Mouse (Mus musculus): ENCODE results near the gene Eid1.

DNA sequence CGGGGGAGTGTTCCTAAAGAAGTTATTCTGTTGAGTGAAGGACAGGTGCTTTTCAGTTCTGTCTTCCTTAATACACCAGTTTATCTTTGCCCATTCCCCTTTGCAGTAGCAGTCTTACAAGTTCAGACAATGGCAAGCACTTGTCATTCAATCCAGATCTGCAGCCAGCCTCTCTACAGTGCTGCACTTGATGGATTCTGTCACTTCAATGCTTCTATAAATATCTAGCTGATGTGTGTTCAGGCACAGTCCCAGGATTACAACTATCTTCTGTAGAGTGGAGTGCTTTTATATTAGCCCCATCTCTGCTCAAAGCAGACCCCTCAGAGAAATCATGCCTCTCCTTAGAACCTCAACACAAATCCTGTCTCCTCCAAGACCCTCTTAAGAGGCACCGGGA is 42.9 kb upstream of the Eid1 start:
- TF ChIP-seq ZC3H11A (IDR thresholded peaks at IDR 0.05; ENCODE audit: borderline replicate concordance, low read depth, low read length) (no peak), CHD2 (IDR thresholded peaks at IDR 0.05; ENCODE audit: low read depth, low read length) (no peak), HCFC1 (IDR thresholded peaks at IDR 0.05; ENCODE audit: borderline replicate concordance, insufficient read depth, low read length) (no peak), MAFK (IDR thresholded peaks at IDR 0.05; ENCODE audit: insufficient read depth, low read depth, low read length) (no peak)

Measured in ES-E14 (cell line).